Mouse (Mus musculus): ENCODE measurements around the gene Krt20. TPM values are rescaled to one million over a fixed set of nuclear protein-coding genes. Genes with fewer than 3 reads are reported as not detected.

Krt20 gene
- polyA plus RNA-seq, 1 experiment from 2014 or later: 0.32 TPM

DNA sequence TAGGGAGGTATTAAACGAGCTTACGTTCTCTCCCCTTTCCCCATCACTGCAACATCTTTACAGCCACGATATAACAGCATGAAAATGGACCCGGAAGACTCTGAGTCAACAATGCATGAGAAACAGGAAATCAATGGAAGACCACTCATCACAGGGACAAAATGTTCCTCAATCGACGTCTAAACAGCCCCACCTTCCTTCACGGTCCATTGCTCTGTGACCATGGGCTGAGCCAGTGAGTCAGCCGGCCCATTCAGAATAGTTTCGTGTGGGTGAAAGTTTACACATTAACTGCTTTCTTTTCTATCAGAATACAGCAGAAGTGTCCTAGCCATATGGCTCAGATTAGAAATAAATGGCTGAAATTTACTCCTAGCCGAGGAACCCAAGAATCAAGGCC is 16.8 kb upstream of the Krt20 start:
- WGBS: 81% methylated on average over 10 of the region's 10 CpGs
- Histone ChIP-seq H3K4me2 (no peak overlapping the region), H3K36me3 (no peaks in the 10 kb centered on the region), H3K9me3 (no peaks in the 10 kb centered on the region), H3K4me3 (no peak overlapping the region), H3K4me1 (no peaks in the 10 kb centered on the region), H3K9ac (no peak overlapping the region), H3K27me3 (no peaks in the 10 kb centered on the region), H3K27ac (no peak overlapping the region)
- ATAC-seq (ENCODE audit: insufficient number of reproducible peaks, low FRiP score, low TSS enrichment, low read depth): no peak

DNA sequence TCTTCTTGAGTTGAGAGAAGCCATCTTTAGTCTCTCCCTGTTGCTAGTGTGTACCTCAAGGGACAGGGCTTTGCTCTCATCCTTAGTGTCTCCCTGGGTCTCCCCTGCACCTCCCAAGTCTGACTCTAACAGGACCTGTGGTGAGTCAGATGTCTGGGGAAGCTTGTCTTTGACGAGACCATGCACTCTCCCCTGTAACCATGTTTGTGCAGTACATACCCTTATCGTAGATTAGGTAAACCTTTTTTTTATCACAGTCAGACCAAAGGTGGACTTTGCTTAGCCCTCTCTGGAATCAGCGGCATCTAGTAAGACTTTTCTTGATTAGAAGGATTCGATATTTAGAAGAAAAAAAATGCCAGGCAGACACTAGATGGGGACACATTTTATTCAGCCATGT is 16.1 kb upstream of the Krt20 start:
- ATAC-seq (ENCODE audit: insufficient number of reproducible peaks, low FRiP score, low TSS enrichment, low read depth): no peak

DNA sequence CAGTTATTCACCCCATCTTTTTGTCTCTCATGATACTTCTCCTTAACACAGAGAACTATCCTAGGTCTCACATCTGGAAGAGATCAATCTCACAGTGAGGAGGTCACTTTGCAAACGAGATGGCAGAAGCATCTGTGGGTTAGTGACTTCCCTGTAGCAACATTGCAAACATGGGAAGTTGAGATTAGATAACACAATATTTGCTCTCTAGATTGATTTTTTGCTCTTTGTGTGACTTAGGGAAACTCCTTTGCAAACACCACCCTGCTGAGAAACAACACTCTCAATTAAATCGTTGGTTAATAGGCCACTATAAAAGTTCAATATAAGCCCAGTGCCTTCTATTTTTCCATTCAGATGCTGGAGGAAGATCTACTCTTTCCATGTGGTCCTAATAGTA is 10.8 kb upstream of the Krt20 start:
- Histone ChIP-seq H3K9me3 (no peaks in the 10 kb centered on the region), H3K27ac (no peak overlapping the region), H3K9ac (no peak overlapping the region), H3K27me3 (no peaks in the 10 kb centered on the region), H3K4me1 (no peaks in the 10 kb centered on the region), H3K4me2 (no peak overlapping the region), H3K4me3 (no peak overlapping the region), H3K36me3 (no peaks in the 10 kb centered on the region)
- no peak for ATAC-seq (ENCODE audit: insufficient number of reproducible peaks, low FRiP score, low TSS enrichment, low read depth)
- WGBS: 30% methylated on average over 2 of the region's 2 CpGs

More for the DNA sequence above, 16.1 kb upstream of the Krt20 start:
- no peaks in the 10 kb centered on the region for H3K36me3 ChIP-seq
- no peak overlapping the region for H3K4me2 ChIP-seq
- no peak overlapping the region for H3K4me3 ChIP-seq
- H3K27ac ChIP-seq: no peak overlapping the region
- 85% methylated on average over 4 of the region's 4 CpGs for WGBS
- no peaks in the 10 kb centered on the region for H3K9me3 ChIP-seq
- no peaks in the 10 kb centered on the region for H3K27me3 ChIP-seq
- no peaks in the 10 kb centered on the region for H3K4me1 ChIP-seq
- H3K9ac ChIP-seq: no peak overlapping the region

DNA sequence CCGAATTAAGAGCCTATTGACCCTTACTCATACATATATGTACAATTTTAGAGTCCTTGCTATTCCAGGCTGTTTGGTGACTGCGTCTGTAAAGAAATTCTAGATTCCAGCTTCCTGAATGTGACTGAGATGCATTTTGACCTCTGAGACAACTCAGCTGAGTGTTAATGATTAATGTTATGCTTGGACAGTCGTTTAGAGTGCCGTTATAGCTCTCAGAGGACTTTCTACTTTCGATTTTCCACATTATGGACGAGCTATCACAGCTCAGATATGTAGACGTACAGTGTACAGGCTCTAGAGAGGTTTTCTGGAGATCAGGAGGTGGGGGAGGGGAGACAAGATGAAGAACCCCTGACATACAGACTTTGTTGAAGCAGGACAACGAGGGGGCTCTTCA is 3.3 kb upstream of the Krt20 start:
- no peak overlapping the region for H3K27ac ChIP-seq
- H3K9me3 ChIP-seq: no peaks in the 10 kb centered on the region
- H3K36me3 ChIP-seq: no peaks in the 10 kb centered on the region
- H3K4me3 ChIP-seq: no peak overlapping the region
- ATAC-seq (ENCODE audit: insufficient number of reproducible peaks, low FRiP score, low TSS enrichment, low read depth): no peak
- no peak overlapping the region for H3K4me2 ChIP-seq
- H3K9ac ChIP-seq: no peak overlapping the region
- H3K4me1 ChIP-seq: no peaks in the 10 kb centered on the region
- H3K27me3 ChIP-seq: no peaks in the 10 kb centered on the region
- WGBS: 63% methylated on average over 8 of the region's 8 CpGs

DNA sequence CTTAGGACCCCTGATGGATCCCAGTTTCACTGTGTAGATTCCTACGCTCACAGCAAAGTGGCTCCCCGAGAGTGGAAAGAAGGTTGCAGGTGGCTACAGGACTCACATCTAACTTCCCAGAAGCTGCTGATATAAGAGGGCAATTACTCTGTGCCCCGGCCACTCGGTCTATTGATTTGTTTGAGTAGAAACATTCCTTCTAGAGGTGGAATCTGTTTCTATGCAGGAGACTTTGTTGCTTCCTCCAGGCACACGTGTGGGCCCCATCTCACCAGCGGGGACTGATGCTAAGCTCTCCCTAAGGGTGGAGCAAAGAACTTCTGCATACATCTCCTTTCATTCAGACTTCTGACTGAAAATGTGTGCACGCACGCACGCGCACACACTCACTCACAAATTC is 1.5 kb upstream of the Krt20 start:
- WGBS: 62% methylated on average over 10 of the region's 10 CpGs

DNA sequence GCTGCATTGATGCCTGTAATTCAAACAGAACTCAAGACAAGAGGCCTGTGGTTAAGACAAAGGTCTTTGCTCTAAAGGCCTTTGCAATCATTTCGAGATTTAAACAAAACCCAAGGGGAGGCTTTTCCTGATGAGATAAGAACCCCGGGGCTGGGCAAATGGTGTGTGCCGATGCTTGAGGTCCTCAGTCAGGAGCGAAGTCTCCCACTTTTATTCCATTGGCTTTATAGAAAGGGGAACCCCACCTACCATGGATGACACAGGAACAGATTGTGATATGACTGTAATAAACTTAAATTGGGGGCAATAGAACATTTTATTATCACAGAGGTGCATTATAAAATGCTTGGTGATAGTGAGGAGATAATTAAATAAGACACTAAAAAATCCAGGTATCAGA is 1.3 kb downstream of the Krt20 start:
- Histone ChIP-seq H3K9ac (no peak overlapping the region), H3K9me3 (no peaks in the 10 kb centered on the region), H3K4me2 (no peak overlapping the region), H3K36me3 (no peaks in the 10 kb centered on the region), H3K4me3 (no peak overlapping the region), H3K4me1 (no peaks in the 10 kb centered on the region), H3K27me3 (no peaks in the 10 kb centered on the region), H3K27ac (no peak overlapping the region)
- WGBS: 82% methylated on average over 4 of the region's 4 CpGs
- no peak for ATAC-seq (ENCODE audit: insufficient number of reproducible peaks, low FRiP score, low TSS enrichment, low read depth)

More for the DNA sequence above, 1.5 kb upstream of the Krt20 start:
- H3K27me3 ChIP-seq: no peaks in the 10 kb centered on the region
- no peak overlapping the region for H3K4me3 ChIP-seq
- H3K36me3 ChIP-seq: no peaks in the 10 kb centered on the region
- no peak for ATAC-seq (ENCODE audit: insufficient number of reproducible peaks, low FRiP score, low TSS enrichment, low read depth)
- no peaks in the 10 kb centered on the region for H3K9me3 ChIP-seq
- no peaks in the 10 kb centered on the region for H3K4me1 ChIP-seq
- H3K4me2 ChIP-seq: no peak overlapping the region
- H3K9ac ChIP-seq: no peak overlapping the region
- H3K27ac ChIP-seq: no peak overlapping the region

DNA sequence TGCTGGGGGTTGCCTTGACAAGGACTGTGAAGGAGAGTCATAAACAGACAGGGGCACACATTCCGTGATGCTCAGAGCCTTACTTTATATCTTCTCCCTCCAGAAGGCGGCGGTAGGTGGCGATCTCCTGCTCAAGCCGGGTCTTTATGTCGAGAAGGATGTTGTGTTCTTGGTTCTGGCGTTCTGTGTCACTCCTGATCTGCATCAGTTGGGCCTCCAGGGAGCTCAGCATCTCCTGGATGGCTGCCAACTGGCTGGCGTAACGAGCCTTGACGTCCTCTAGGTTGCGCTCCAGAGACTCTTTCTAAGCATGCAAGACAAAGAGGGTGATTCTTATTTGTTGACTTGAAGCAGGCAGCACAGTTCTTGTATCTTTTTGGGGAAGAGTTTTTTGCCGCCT is 7.3 kb downstream of the Krt20 start:
- no peak overlapping the region for H3K27ac ChIP-seq

DNA sequence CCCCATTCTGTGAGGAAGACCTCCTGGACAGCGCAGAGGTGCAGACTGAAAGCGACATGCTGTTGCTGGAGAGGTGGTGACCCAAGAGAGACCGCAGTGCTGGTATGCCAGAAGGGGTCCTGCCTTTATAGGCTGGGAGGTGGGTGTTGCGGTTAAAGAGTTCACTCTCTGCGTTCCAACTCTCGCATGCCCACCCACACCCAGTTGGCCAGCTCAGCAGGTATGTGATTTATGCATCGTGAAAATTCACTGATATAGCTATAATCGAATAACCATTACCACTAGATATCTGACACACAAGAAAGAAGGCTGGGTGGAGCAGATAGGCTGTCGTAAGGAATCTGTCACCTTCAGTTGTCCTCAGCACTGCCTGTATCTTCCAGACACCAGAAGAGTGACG is 15.8 kb downstream of the Krt20 start, which contains the start of gene Krt12:
TSS of gene Krt12 (minus strand) at position 101 of the 400 bp plus-strand sequence.
- Histone ChIP-seq H3K4me1 (no peaks in the 10 kb centered on the region), H3K4me2 (no peak within 1 kb of the TSS), H3K27ac (no peak within 1 kb of the TSS), H3K27me3 (peaks cover 5% of the 10 kb centered on the region), H3K9ac (no peak within 1 kb of the TSS), H3K4me3 (no peak within 1 kb of the TSS), H3K36me3 (no peaks in the 10 kb centered on the region), H3K9me3 (no peaks in the 10 kb centered on the region)
- ATAC-seq (ENCODE audit: insufficient number of reproducible peaks, low FRiP score, low TSS enrichment, low read depth): no peak
- WGBS: 84% methylated on average over 10 of the region's 10 CpGs

More for the DNA sequence above, 7.3 kb downstream of the Krt20 start:
- H3K36me3 ChIP-seq: no peaks in the 10 kb centered on the region
- no peaks in the 10 kb centered on the region for H3K9me3 ChIP-seq
- H3K9ac ChIP-seq: no peak overlapping the region
- no peak overlapping the region for H3K4me2 ChIP-seq
- no peaks in the 10 kb centered on the region for H3K27me3 ChIP-seq
- 39% methylated on average over 12 of the region's 12 CpGs for WGBS
- no peak for ATAC-seq (ENCODE audit: insufficient number of reproducible peaks, low FRiP score, low TSS enrichment, low read depth)
- H3K4me3 ChIP-seq: no peak overlapping the region
- no peaks in the 10 kb centered on the region for H3K4me1 ChIP-seq

DNA sequence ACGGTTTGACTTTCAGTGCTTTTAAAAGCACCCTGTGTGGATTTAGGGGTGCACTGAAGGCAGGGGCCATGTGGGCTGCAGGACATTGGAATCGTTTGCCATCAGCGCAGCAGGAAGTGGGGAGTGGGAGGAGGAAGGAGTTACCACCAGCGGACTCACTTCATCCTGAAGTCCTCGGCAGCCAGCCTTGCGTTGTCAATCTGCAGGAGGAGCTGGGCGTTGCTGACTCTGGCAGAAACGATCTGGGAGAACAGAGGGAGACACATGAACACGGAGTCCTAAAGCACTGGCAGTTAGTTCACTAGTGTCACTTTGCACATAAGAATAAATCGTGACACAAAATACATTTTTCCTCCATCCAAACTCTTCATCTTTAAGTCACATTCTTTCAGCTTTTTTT is 17.4 kb downstream of the Krt20 start:
- ATAC-seq (ENCODE audit: insufficient number of reproducible peaks, low FRiP score, low TSS enrichment, low read depth): no peak
- Histone ChIP-seq H3K9ac (no peak overlapping the region), H3K4me3 (no peak overlapping the region), H3K4me1 (no peaks in the 10 kb centered on the region), H3K36me3 (no peaks in the 10 kb centered on the region), H3K27ac (no peak overlapping the region), H3K9me3 (no peaks in the 10 kb centered on the region), H3K4me2 (no peak overlapping the region), H3K27me3 (peaks cover 5% of the 10 kb centered on the region)
- 39% methylated on average over 10 of the region's 10 CpGs for WGBS

DNA sequence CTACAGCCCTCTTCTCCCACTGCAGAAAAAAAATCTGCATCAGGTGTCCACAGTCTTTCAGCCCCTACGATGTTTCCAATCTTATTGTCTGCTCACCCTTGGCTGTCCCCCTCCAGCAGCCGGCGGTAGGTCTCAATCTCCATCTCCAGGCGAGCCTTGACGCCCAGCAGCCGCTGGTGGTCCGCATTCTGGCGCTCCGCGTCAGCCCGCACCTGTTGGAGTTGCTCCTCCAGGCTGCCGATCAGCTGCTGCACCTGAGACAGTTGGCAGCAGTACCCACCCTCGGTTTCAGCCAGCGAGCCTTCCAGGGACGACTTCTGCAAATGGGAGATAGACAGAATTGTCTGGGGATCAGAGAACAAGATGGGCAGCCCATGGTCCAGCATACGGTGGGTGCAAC is 20.1 kb downstream of the Krt20 start:
- no peak for ATAC-seq (ENCODE audit: insufficient number of reproducible peaks, low FRiP score, low TSS enrichment, low read depth)
- H3K4me3 ChIP-seq: no peak overlapping the region
- whole genome bisulfite sequencing: 65% methylated on average over 16 of the region's 16 CpGs
- H3K9ac ChIP-seq: no peak overlapping the region
- peaks cover 5% of the 10 kb centered on the region for H3K27me3 ChIP-seq
- no peaks in the 10 kb centered on the region for H3K9me3 ChIP-seq
- no peak overlapping the region for H3K27ac ChIP-seq
- H3K4me1 ChIP-seq: no peaks in the 10 kb centered on the region
- H3K36me3 ChIP-seq: no peaks in the 10 kb centered on the region
- H3K4me2 ChIP-seq: no peak overlapping the region

DNA sequence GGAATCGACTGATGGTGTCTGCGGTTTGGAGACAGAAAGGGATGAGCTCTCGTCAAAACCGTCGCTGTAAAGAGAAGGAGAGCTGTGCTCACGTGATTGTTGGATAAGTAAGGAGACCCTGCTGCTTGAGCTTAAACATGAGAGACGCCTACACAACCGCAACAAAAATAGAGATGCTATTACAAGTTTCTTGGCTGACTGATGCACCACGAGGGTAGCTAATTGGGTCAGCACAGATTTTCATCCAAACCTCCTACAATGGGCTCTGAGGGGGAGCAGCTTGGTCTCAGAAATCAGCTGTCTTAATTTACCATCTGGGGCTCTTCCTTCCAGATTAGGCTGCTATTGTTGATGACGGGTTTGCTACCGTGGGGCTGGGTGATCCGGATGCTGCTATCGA is 21.0 kb downstream of the Krt20 start:
- no peaks in the 10 kb centered on the region for H3K36me3 ChIP-seq
- peaks cover 5% of the 10 kb centered on the region for H3K27me3 ChIP-seq
- H3K4me1 ChIP-seq: no peaks in the 10 kb centered on the region
- no peaks in the 10 kb centered on the region for H3K9me3 ChIP-seq
- ATAC-seq (ENCODE audit: insufficient number of reproducible peaks, low FRiP score, low TSS enrichment, low read depth): no peak
- H3K4me2 ChIP-seq: no peak overlapping the region
- H3K27ac ChIP-seq: no peak overlapping the region
- no peak overlapping the region for H3K4me3 ChIP-seq
- H3K9ac ChIP-seq: no peak overlapping the region
- 85% methylated on average over 13 of the region's 13 CpGs for WGBS

DNA sequence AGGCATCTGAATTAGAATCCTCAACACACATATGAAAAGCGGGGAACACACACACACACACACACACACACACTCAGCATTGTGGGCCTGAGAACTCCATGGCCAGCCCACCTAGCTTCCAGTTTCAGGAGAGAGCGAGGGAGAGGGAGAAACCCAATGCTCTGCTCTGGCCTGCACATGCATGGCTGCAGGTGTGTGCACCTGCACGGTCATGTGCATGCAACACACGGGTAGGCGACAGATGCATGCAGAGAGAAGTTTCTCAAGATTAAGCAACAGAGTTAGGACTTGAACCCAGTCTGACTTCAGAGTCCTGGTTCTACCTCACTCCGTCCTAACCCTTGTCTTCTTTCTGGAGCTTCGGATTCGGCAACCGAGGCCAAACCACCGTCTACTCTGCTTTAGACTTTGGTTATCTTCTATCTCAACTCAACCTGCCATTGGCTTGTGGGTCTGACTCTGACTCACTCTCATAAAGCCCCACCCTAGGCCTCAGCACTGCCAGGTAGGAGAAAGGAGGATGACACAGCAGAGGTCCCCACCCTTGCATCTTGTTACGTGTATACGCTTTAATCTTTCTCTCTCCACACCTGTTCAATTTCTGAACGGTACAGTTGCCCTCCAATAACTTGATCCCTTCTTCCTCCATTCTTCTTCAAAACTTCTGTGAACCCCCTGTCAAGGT is 23.3 kb downstream of the Krt20 start:
- Histone ChIP-seq H3K4me1 (no peaks in the 10 kb centered on the region), H3K27ac (no peak overlapping the region), H3K9me3 (no peaks in the 10 kb centered on the region), H3K27me3 (peaks cover 5% of the 10 kb centered on the region; the same call in 1 of the 2 replicates), H3K36me3 (no peaks in the 10 kb centered on the region), H3K9ac (no peak overlapping the region), H3K4me3 (no peak overlapping the region), H3K4me2 (no peak overlapping the region)
- 86% methylated on average over 13 of the region's 13 CpGs for WGBS
- no peak for ATAC-seq (ENCODE audit: insufficient number of reproducible peaks, low FRiP score, low TSS enrichment, low read depth)

DNA sequence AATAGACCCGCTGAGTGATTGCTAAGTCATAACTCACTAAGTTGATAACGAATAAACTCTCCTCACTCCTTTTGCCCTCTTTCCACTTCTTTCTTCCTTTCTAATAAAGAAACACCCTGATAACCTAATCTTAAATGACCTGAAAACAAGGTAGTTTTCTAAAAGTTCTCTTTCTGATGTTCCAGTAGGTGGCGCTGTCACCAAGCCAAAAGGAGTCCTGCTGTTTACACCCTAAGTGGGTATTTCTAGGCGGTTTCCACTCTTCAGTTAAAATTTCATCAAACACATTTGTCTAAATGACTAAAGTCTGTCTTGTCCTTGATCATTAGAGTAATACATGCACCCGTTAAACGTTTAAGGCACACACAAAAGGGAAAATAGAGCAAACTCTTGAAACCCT is 24.7 kb downstream of the Krt20 start:
- ATAC-seq (ENCODE audit: insufficient number of reproducible peaks, low FRiP score, low TSS enrichment, low read depth): no peak
- H3K27me3 ChIP-seq: peaks cover 2% of the 10 kb centered on the region; the same call in 1 of the 2 replicates
- H3K36me3 ChIP-seq: no peaks in the 10 kb centered on the region
- H3K4me2 ChIP-seq: no peak overlapping the region
- no peaks in the 10 kb centered on the region for H3K9me3 ChIP-seq
- no peak overlapping the region for H3K9ac ChIP-seq
- WGBS: 17% methylated on average over 6 of the region's 6 CpGs
- no peak overlapping the region for H3K27ac ChIP-seq
- no peak overlapping the region for H3K4me3 ChIP-seq
- no peaks in the 10 kb centered on the region for H3K4me1 ChIP-seq

Data from limb, embryonic 15.5 days (tissue).